Mouse (Mus musculus) A20 (cell line): ENCODE data around the gene Hrasls.

Experiments used
- DNase-seq: peaks from one replicate; pipeline ENCODE4 v3.0.0-alpha.2; 2011; ENCODE audit warnings: low read depth, low spot score

The Hrasls gene

DNA sequence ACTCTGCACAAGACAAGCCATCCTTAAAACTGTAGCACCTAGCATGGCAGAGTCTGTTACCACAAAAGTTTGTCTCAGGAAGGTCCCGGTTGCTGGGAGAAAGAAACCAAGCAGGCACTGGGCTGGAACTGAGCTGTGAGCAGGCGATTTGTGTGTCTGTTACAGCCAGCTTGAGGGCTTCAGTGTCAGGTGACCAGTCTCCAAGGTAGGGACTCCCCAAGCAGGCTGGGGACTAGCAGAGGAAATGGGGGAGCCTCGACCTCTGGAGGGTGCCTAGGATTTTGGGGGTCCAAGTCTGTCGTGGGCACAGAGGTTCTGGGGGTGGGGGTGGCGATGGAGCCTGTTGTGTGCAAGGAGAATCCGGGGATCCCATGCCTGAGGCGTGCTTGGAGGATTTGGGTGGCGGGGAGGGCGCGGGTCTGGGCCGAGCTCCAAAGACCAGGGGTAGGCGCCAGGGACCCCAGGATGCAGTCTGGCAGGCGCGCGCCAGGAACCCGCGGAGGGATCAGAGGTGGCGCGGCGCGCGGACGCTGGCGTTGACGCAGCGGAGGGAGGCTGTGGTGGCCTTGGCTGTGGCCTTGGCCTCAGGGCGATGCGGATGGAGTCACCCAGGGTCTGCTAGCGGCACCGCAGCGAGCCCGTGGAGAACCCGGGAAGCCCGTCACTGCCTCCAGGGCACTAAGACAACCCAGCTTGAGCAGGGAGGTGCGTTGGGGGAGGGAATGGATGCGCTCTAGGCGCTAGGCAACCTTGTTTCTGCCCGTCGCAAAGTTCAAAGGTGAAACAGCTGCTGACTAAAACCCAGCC is at the start of gene Hrasls:
Gene Hrasls, plus strand, starts transcription at position 91 of the 807 bp plus-strand sequence.
- DNase-seq: no peak

DNA sequence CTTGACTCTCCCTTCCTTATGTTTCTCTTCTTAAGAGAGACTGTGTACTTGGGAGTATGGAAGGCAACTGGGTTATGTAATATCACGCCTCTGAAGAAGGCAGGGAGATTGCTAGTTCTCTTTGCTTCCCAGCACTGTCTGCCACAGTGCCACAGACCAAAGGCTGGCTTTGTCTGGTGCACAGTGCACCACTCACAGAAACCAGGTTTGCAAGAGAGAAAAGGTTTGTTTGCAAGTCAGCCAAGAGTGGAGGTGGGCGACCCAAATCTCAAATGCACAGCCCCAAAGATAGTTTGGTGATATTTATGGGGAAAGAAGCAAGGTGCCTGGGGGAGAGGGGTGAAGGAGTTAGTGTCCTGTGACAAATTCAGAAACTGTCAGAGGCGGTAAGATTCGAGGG is 47.2 kb upstream of the Hrasls start:
- DNase-seq: no peak

DNA sequence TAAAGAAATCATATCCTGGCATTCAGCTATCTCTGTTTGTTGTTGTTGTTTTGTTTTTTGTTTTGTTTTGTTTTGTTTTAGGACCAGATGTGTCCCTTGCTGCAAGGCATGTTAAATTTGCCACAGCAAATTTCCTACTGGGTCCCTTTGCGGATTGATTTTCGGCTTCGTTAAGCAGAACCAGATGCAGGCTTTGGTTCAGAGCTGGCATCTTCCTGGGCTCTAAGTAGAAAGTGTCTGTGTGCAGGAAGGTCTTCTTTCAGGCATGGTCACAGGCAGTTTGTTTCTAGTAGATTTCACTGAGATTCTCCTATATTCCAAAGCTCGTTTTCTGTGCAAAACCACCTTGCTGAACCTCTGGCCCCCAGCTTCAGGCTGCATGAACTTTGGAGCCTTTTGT is 42.4 kb upstream of the Hrasls start:
- no peak for DNase-seq

DNA sequence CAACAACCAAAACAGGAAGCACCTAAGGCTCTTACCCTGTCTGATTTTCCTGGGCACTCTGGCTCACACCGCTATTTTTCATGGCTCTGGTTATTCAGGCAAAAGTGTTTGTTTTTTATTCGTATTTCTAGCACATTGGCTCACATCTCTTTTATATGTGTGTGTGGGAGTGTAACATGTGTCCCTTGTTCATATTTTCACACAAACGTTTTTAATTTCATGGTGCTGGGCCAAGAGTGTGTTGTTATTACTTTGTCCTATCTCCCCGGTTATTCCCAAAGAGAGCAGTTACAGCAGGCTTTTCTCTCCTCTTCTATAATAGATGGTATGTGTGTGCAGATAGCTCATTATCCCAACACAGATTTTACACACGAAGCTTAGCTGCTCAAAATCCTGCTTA is 37.8 kb upstream of the Hrasls start:
- DNase-seq: no peak

DNA sequence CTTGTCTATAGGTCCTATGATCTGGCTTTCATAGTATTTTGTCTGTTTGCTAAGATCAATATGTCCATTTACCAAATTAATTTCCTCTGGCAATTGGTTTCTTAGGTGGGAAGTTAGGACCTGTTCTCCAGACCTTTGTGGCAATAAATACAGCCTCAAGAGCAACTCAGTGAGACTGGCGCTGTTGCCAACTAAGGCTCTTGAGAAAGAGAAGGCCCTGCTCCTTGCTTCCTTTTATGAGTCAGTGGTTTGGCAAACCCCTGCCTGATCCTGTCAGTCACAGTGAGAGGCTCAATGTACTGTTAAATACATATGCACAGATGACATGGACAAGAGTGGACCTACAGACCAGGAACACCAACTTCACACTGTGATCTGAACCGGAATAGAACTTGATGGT is 36.3 kb upstream of the Hrasls start:
- no peak for DNase-seq

GRCm38 (mm10) chr16:29174831-29175350 is 34.6 kb upstream of the Hrasls start:
- DNase-seq: no peak

DNA sequence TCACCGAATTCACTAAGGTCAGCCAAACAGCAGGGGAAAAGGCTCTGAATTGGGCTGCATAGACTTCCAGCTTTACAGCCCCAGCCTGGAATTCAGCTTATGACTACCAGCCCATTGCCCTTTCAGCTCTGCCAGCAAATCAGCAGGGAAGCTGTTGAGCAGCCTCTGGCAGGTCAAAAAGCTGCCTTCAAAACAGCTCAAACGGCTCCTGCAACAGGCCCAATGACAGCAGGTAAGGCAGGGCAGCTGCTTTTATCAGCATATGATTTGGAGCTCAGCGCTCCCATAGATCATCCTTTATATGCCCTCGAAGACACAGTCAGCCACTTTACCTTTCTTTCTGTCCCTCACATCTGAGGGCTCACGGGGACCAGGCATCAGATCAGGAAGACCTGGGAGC is 16.6 kb upstream of the Hrasls start:
- DNase-seq: no peak

- DNase-seq: no peak
These were observed 15.5 kb upstream of the Hrasls start for GRCm38 (mm10) chr16:29193981-29194380.

GRCm38 (mm10) chr16:29195156-29195555 is 14.3 kb upstream of the Hrasls start:
- DNase-seq: no peak

GRCm38 (mm10) chr16:29198461-29198860 is 11.0 kb upstream of the Hrasls start:
- DNase-seq: no peak

DNA sequence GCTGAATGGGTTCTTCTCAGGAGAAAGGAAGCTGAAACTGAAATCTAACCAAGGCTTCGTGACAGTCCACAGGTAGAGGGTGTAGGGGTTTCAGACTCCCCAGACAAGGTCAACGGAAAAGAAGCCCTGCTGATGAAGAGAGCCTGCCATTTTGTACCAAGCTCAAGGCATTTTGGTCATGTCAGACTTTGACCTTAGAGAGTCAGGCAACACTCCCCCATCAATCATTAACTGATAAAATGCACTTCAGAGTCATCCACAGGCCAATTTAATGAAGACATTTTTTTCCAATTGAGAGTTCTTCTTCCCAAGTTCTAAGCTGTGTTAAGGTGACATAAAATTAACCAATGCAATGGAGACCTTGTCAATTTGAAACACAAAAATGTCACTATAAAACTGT is 8.3 kb upstream of the Hrasls start:
- DNase-seq: no peak

DNA sequence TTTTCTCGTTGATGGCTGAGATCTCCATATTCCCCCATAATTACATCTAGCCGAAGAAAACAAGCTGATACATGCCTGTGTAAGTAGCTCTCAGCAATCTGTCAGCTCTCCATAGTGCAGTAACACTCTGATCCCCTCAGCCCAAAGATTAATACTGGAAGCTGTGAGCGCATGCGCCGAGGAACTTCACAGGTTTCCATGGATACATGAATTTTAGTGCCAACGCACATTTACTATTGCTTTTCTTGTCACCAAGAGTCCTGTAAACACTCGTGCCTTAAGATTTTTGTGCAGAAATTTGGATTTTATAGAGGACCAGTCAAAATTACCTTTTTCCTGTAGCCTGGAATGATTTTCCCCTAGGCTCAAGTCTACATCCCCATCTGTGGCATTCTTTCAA is 4.6 kb upstream of the Hrasls start:
- DNase-seq: no peak

DNA sequence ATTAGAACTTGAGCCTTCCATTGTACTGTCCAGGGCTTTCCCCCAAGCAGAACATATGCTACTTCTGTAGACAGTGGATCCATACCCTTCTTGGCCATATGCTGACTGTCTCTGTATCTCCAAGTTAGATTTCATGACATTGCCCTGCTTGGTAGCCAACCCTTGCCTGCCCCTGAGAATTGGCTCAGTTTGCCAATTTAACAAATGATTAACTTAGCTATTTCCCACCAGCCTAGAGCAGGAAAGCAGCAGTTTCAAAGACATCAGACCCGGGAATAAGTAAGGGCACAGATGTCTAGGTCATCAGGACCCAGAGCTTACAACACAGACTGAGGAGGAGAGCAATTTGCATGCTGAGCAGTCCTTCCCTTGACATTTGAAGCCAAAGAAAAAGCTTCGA is 3.9 kb upstream of the Hrasls start:
- no peak for DNase-seq

GRCm38 (mm10) chr16:29208841-29209240 is 654 bp upstream of the Hrasls start:
- DNase-seq: no peak

- DNase-seq: no peak
These were observed 7.2 kb downstream of the Hrasls start for GRCm38 (mm10) chr16:29216395-29217295.

GRCm38 (mm10) chr16:29235951-29236350 is 26.5 kb downstream of the Hrasls start:
- no peak for DNase-seq

- no peak for DNase-seq
These were observed 44.8 kb downstream of the Hrasls start for GRCm38 (mm10) chr16:29254325-29254724.
